Mouse (Mus musculus) MEL (cell line): ENCODE measurements at regions not wholly inside any gene's neighbourhood (a gene's known extent, or its start where the extent isn't known, plus 50 kb on each side); places are given as distances from the start of the nearest gene placed in this dataset.

Source experiments
- BHLHE40 ChIP-seq: IDR thresholded peaks from 2 replicates; pipeline ENCODE4 v1.6.1; 2012; ENCODE audit warnings: low read depth, mild to moderate bottlenecking, inconsistent platforms, low read length, improper control_type of control experiment, borderline replicate concordance
- CTCF ChIP-seq, 3 experiments: IDR thresholded peaks in 2 of 3; conservative IDR thresholded peaks in 1 of 3; 2 replicates each; pipeline ENCODE4 v1.5.1; 2011 to 2012; ENCODE audit warnings: low read length in 3 of 3, low read depth in 2 of 3, mild to moderate bottlenecking in 2 of 3, improper control_type of control experiment in 1 of 3, inconsistent platforms in 1 of 3, mixed read lengths in 1 of 3, moderate library complexity in 1 of 3; ENCODE audit not compliant: control insufficient read depth in 1 of 3, insufficient read depth in 1 of 3, poor library complexity in 1 of 3, severe bottlenecking in 1 of 3
- EP300 ChIP-seq, 2 experiments: IDR thresholded peaks; 2 replicates each; pipeline ENCODE4 v1.6.1; 2011; ENCODE audit warnings: improper control_type of control experiment in 2 of 2, low read length in 2 of 2, low read depth in 1 of 2, mild to moderate bottlenecking in 1 of 2
- MAFK ChIP-seq: IDR thresholded peaks from 2 replicates; pipeline ENCODE4 v1.6.1; 2011; ENCODE audit warnings: low read depth, mild to moderate bottlenecking, low read length, improper control_type of control experiment, borderline replicate concordance
- POLR2AphosphoS5 ChIP-seq: IDR thresholded peaks from 2 replicates; pipeline ENCODE4 v1.6.1; 2012; ENCODE audit warnings: low read depth, borderline replicate concordance, mild to moderate bottlenecking, inconsistent platforms, low read length, moderate library complexity, mixed read lengths
- RAD21 ChIP-seq: IDR thresholded peaks from 2 replicates; pipeline ENCODE4 v1.6.1; 2011; ENCODE audit warnings: mild to moderate bottlenecking, low read depth, low read length, improper control_type of control experiment
- SIN3A ChIP-seq: IDR thresholded peaks from 2 replicates; pipeline ENCODE4 v1.6.1; 2012; ENCODE audit warnings: low read length, improper control_type of control experiment, inconsistent platforms
- UBTF ChIP-seq: IDR thresholded peaks from 2 replicates; pipeline ENCODE4 v1.6.1; 2012; ENCODE audit warnings: low read depth, mild to moderate bottlenecking, inconsistent platforms, low read length, improper control_type of control experiment, moderate library complexity, borderline replicate concordance; ENCODE audit not compliant: insufficient read depth
- USF2 ChIP-seq, 2 experiments: IDR thresholded peaks; 2 replicates each; pipeline ENCODE4 v1.6.1; 2011 to 2012; ENCODE audit warnings: improper control_type of control experiment in 2 of 2, low read length in 2 of 2, borderline replicate concordance in 1 of 2, inconsistent platforms in 1 of 2, low read depth in 1 of 2, mild to moderate bottlenecking in 1 of 2; ENCODE audit not compliant: insufficient read depth in 1 of 2

DNA sequence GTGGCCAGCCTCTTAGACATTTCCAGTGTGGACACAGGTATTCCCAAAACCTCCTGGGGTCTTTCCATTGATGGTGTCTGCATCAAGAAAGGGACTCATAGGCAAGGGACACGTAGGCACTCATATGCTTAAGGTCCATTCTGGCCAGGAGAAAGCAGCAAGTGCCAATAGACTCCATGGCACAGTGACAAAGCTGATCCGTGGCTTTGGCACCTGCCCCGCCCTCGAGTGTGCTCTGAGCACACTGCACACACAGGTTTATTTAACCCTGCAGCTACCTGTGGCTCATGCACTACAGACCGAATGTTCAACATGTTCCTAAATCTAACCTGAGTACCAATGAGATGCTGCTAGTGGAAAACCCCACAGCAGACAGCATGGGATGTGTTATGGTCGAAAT lies 192.1 kb upstream of the Irx5 start:
- TF ChIP-seq BHLHE40: no peak
- no peak for TF ChIP-seq EP300 (IDR thresholded peaks at IDR 0.05; ENCODE audit: low read depth in 1 of 2, low read length in 2 of 2)
- no peak for TF ChIP-seq POLR2AphosphoS5
- TF ChIP-seq SIN3A: no peak
- no peak for TF ChIP-seq MAFK
- no peak for TF ChIP-seq UBTF
- TF ChIP-seq RAD21: no peak
- TF ChIP-seq CTCF (IDR thresholded peaks at IDR 0.05 in 2 of 3, conservative IDR thresholded peaks at IDR 0.05 in 1 of 3; ENCODE audit: control insufficient read depth in 1 of 3, insufficient read depth in 1 of 3, low read depth in 2 of 3, low read length in 3 of 3, poor library complexity in 1 of 3, severe bottlenecking in 1 of 3): no peak
- TF ChIP-seq USF2 (IDR thresholded peaks at IDR 0.05; ENCODE audit: borderline replicate concordance in 1 of 2, insufficient read depth in 1 of 2, low read depth in 1 of 2, low read length in 2 of 2): no peak
